In genomic region chr5:132956184-132956583, GRCm38 (mm10) we compare ENCODE assay signal across 22 mouse cellular contexts.
"Had no signal": no experiment of that assay in that cellular context is flagged by ENCODE, and none has a peak within 500 bp of the region (broad histone marks: within the 10 kb centered on the region; RNA-seq: fewer than 3 reads in every experiment).

No protein-coding gene starts in this region.

- H3K27ac ChIP-seq: hindbrain, postnatal 0 days; left cerebral cortex, adult 2 months; liver, embryonic 13.5 days; lung, embryonic 15.5 days; midbrain, embryonic 10.5 days; midbrain, embryonic 13.5 days; neural tube, embryonic 13.5 days; stomach, postnatal 0 days had no signal

- H3K36me3 ChIP-seq: liver, embryonic 13.5 days; lung, embryonic 15.5 days; midbrain, embryonic 10.5 days; midbrain, embryonic 13.5 days; neural tube, embryonic 13.5 days had no signal

- H3K4me3 ChIP-seq: left cerebral cortex, adult 2 months; liver, embryonic 13.5 days; lung, embryonic 15.5 days; megakaryocyte, embryonic 14.5 days; midbrain, embryonic 10.5 days; midbrain, embryonic 13.5 days; myocyte; neural tube, embryonic 13.5 days had no signal

- H3K4me1 ChIP-seq: liver, embryonic 13.5 days; lung, embryonic 15.5 days; megakaryocyte, embryonic 14.5 days; midbrain, embryonic 13.5 days; neural tube, embryonic 13.5 days had no signal

- H3K4me2 ChIP-seq: liver, embryonic 13.5 days; lung, embryonic 15.5 days; midbrain, embryonic 13.5 days; neural tube, embryonic 13.5 days had no signal

- H3K9me3 ChIP-seq: liver, embryonic 13.5 days; lung, embryonic 15.5 days; midbrain, embryonic 10.5 days; midbrain, embryonic 13.5 days; neural tube, embryonic 13.5 days had no signal

- ATAC-seq: hindbrain, postnatal 0 days; inflammation-experienced regulatory T-cells, adult 6 months; midbrain, embryonic 13.5 days; midbrain, embryonic 16.5 days had no signal

- H3K27me3 ChIP-seq: liver, embryonic 13.5 days; lung, embryonic 15.5 days; megakaryocyte, embryonic 14.5 days; neural tube, embryonic 13.5 days had no signal

- H3K9ac ChIP-seq: liver, embryonic 13.5 days; lung, embryonic 15.5 days; midbrain, embryonic 13.5 days; neural tube, embryonic 13.5 days had no signal

- DNase-seq: kidney, adult 11 months; kidney, adult 9 months; kidney, postnatal 25 days; layer of hippocampus, postnatal 36 days; liver, embryonic 13.5 days; retina, postnatal 1 day; right cerebral cortex, postnatal 25 days; spleen, adult 18-20 months; thymus, adult 2 months; thymus, postnatal 14 days; thymus, postnatal 4 days had no signal
